Mouse (Mus musculus) ovary, postnatal 36 days (tissue): ENCODE results near the gene Gnb5.
"Not testable (repeated sequence)": the region's sequence is repeated elsewhere in the genome, so short reads cannot be mapped to it uniquely, and the experiment has no call there.

Source experiments
- DNase-seq: peaks from one replicate; pipeline ENCODE4 v3.0.0; 2022; ENCODE audit warnings: low spot score, mixed read lengths

Gnb5 gene

GRCm38 (mm10) chr9:75362201-75362600 is 56.1 kb downstream of the Gnb5 start:
- DNase-seq, result no peak

DNA sequence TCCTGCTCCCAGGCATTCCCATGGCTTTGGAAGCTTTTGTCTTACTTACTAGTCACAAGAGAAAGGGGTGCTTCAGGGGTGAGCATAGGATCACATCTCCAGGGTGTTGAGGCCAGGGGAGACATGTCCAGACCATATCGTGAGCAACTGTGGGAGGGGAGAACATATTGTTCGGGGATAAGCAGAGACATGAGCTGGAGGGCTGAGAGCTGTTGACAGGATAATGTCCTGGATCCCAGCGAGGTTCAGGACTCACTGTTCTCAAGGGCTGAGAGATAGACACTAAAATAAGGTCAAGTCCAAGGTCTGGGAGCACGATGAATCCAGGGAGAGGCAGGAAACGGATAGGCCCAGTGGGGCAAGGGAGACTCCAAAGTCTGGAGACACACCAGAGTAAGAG is 56.9 kb downstream of the Gnb5 start:
- peak; percentile 40 for DNase-seq

DNA sequence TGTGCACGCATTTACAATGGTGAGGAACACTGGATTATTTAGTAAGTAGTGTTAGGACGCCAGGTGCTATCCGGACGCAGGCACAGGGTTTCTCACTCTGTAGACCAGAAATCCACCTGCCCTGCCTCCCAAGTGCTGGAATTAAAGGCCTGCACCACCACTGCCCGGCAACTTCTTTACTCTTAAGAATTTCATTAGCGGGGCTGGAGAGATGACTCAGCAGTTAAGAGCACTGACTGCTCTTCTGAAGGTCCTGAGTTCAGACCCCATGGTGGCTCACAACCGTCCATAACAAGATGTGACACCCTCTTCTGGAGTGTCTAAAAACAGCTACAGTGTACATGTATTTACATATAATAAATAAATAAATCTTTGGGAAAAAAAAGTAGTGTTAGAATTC is 57.6 kb downstream of the Gnb5 start:
- not testable (repeated sequence) for DNase-seq

DNA sequence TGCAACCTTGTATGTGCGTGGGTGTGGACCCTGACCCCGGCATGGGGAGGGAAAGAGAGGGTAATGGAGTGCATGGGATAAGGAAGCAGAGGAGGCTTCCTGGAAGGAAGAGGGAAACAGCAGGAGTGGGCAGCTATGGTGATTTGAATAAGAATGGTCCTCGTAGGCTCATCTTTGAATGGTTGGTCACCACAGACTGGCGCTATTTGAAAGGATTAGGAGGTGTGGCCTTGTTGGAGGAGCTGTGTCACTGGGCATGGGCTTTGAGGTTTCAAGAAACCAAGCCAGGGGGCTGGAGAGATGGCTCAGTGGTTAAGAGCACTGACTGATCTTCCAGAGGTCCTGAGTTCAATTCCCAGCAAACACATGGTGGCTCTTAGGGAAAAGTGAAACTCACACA is 59.1 kb downstream of the Gnb5 start:
- no peak for DNase-seq

GRCm38 (mm10) chr9:75366191-75366590 is 60.1 kb downstream of the Gnb5 start:
- no peak for DNase-seq

DNA sequence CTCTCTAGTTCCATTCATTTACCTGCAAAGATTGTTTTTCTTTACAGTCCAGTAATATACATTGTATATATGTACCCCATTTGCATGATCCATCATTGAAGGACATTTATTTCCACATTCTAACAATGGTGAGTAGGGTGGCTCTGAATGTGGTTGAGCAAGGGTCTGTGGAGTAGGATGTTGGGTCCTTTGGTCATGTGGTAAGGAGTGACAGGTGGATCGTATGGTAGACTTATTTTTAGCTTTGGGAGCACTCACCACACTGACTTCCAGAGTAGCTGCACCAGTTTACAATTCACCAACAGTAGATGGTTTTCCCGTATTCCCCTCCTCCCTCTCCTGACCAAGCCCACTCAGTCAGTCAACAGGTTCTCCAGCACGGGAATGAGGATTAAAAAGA is 62.7 kb downstream of the Gnb5 start:
- no peak for DNase-seq

DNA sequence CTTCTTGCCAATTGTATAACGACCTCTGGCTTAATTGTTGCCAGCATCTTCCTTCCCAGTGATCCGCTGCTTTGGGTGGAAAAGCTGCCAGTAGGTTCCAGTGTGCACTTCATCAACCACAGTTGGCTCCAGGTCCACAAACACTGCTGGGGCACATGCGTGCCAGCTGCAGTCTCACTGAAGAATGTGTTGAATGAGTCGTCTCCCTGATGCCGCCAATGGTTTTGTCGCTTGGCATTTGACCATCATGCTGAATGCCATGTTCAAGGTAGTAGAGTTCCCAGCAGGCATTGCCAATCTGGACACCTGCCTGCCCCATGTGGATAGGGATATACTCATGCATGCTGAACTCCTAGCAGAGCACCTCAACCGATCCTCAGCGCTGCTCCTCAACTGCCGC is 69.5 kb downstream of the Gnb5 start:
- DNase-seq, result no peak

GRCm38 (mm10) chr9:75376428-75376827 is 70.3 kb downstream of the Gnb5 start:
- no peak for DNase-seq

GRCm38 (mm10) chr9:75378774-75379173 is 72.7 kb downstream of the Gnb5 start:
- no peak for DNase-seq

DNA sequence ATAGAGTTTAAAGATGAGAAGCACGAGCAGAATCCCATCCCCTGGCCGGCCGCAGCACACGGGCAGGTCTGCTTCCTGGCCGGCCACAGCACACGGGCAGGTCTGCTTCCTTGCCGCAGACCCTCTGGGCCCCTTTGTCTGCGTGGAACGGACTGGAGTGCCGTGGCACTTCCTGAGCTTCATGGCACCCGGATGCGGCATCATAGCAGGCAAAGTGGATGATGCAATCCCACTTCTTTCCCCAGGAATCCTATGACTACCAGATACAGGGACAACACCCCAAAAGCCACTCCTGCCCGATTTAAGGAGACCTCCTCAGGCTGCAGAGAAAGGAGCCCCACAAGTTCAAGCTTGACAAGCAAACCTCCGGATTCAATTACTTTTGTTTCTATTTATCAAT is 76.7 kb downstream of the Gnb5 start:
- DNase-seq, result no peak

GRCm38 (mm10) chr9:75383785-75384184 is 77.7 kb downstream of the Gnb5 start:
- no peak for DNase-seq

DNA sequence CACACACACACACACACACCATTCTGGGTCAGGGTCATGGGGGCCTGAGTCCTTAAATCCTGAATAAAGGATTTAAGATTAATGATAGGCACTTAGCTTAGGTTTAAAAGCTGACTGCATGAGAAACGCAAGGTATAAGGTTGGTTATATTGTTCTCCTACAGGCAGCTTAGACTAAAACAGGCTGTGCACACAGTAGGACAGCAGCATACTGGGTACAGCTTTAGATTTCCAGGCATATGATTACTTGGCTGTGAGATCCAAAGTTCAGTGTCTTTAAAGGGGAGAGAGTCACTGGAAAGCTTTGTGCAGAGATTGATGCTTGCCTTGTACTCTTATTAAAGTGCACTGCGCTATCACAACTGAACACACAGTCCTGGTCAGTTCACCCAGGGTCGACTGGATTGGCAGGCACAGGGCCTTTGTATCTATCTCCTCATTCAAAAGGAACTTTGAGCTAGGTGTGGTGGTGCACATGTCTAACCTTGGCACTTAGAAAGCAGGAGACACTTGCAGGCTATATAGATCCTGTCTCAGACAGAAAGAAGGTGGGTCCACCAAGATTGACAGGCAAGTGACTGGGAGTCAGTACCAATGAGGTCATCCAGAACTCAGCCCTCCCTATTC is 78.4 kb downstream of the Gnb5 start:
- DNase-seq, result no peak

DNA sequence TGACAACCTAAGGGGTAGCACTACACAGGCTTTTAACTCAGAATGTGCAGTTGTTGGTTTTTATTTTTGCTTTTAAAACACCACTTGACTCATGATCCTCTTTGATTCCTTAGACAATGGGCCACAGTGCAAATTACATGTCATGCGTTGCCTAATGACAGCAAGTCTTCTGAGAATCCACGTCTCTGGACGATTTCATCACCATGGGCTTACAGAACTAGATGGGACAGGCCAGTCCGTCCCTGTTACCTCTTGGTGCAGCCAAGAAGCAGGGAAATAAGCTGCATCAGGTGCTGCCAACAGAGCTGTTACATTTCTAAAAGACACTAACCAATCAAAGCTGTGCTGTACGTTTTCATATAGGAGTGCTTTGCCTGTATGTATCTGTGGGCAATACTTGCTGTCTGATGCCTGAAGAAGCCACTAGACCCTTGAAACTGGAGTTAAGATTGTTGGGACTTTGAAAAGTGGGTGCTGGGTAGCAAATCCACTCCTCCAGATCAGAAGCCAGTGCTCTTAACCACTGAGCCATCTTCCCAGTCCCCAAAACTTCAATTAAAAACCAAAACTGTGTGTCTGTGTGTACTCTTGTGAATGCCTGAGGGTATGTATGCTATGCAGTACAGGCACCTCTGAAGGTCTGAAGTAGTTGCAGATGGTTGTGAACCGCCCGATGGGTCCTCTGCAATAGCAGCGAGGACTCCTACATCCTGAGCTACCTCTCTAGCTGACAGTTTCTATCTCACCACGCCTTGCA is 79.3 kb downstream of the Gnb5 start:
- no peak for DNase-seq

GRCm38 (mm10) chr9:75393251-75393650 is 87.2 kb downstream of the Gnb5 start:
- DNase-seq, result no peak
